Mouse (Mus musculus): ENCODE measurements around the gene Mob3b. TPM values are rescaled to one million over a fixed set of nuclear protein-coding genes. Genes with fewer than 3 reads are reported as not detected.
A peak's percentile ranks its signal among the peaks of the same experiment; 100 is the strongest.

Mob3b gene
- polyA plus RNA-seq, 1 experiment from 2014 or later = 9.3 TPM

DNA sequence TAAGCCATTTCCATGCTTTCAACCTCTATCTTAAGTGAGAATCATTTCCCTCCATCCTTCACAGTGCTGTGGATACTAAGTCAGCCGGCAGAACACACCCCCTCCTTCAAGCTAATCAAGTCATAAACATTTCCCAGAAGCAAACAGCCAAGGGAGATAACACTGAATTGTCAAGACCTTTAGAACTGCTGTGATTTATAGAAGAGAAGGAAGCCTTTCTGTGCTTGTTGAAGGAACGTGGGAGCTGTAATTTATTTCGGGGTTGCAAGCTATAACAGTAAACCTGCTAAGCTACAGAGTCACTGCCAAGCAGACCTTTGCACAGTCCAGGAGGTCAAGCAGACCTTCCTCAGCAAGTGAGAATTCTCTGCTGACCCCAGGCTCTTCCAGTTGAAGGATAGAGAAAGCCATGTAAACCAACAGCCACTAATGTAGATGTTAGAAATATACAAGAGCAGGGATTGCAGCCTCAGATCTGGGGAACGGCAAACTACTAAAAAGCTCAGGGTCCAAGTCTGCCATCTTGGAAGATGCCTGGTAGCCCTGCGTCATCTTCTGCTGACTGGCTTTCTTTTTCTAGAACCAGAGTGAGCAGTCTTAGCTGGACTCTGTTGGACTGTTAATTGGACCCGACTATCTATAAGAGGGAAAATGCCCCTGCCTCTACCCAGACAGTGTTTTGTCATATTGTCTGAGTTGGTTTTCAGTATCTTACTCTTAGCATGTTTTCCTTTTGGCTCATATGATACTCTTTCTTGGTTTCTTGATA lies 104.9 kb downstream of the Mob3b start:
- Histone ChIP-seq H3K27ac (ENCODE audit: low read depth, low read length) (no peak overlapping the region), H3K9me3 (ENCODE audit: control insufficient read depth, low read length) (no peaks in the 10 kb centered on the region), H3K4me3 (ENCODE audit: low read depth, low read length) (no peak overlapping the region), H3K9ac (ENCODE audit: low read length) (no peak overlapping the region), H3K4me1 (ENCODE audit: control insufficient read depth, insufficient read depth, low read length) (0 out of 2 replicates have a peak, but pooled peaks cover 4% of the 10 kb centered on the region), H3K4me2 (ENCODE audit: low read depth) (no peak overlapping the region), H3K36me3 (ENCODE audit: control insufficient read depth, insufficient read depth, low read length) (no peaks in the 10 kb centered on the region), H3K27me3 (ENCODE audit: control insufficient read depth, insufficient read depth, low read length) (no peaks in the 10 kb centered on the region)
- DNase-seq (ENCODE audit: low spot score) (no peak), ATAC-seq (ENCODE audit: insufficient read depth, low FRiP score, low TSS enrichment) (no peak)
- 46% methylated on average over 6 of the region's 6 CpGs for WGBS

DNA sequence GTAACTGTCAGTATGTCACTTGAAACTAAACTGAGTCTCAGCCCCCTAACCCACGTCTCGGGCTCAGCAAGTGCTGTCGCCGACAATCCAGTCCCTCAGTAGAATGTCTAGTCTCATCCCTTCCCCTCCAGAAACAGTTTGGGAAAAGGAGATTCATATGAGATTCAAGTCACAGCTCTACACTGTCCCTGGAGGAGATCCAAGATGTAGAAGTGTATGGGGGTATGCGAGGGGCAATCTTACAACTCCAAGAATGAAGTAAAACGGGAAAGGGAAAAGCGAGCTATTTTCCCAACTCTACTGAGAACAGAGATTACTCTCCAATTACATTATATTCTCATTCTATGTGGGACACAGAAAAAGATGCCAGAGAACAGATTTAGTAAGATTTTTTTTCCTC lies 106.1 kb downstream of the Mob3b start:
- no peaks in the 10 kb centered on the region for H3K36me3 ChIP-seq (ENCODE audit: control insufficient read depth, insufficient read depth, low read length)
- ATAC-seq (ENCODE audit: insufficient read depth, low FRiP score, low TSS enrichment) (no peak), DNase-seq (ENCODE audit: low spot score) (no peak)
- H3K9ac ChIP-seq (ENCODE audit: low read length) = no peak overlapping the region
- H3K9me3 ChIP-seq (ENCODE audit: control insufficient read depth, low read length) = no peaks in the 10 kb centered on the region
- no peak overlapping the region for H3K4me3 ChIP-seq (ENCODE audit: low read depth, low read length)
- no peaks in the 10 kb centered on the region for H3K27me3 ChIP-seq (ENCODE audit: control insufficient read depth, insufficient read depth, low read length)
- H3K4me2 ChIP-seq (ENCODE audit: low read depth) = no peak overlapping the region
- WGBS = 83% methylated on average over 7 of the region's 7 CpGs
- H3K27ac ChIP-seq (ENCODE audit: low read depth, low read length) = no peak overlapping the region
- H3K4me1 ChIP-seq (ENCODE audit: control insufficient read depth, insufficient read depth, low read length) = 0 out of 2 replicates have a peak, but pooled peaks cover 4% of the 10 kb centered on the region

DNA sequence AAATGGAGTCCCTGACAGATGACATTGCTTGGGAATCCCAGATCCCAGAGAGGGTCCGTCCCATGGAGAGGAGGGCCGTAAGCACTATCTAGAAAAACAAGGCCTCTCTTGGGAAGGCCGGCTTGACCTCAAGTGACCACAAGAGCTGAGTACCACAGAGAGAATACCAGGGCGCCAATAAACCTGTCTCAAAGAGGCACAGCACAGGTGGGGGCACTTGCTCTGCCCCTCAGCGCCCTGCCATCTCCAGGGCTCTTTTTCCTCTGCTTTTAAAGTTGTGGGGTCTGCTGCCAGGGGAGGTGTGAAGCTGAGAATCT lies 107.6 kb downstream of the Mob3b start:
- Histone ChIP-seq H3K9me3 (ENCODE audit: control insufficient read depth, low read length) (no peaks in the 10 kb centered on the region), H3K36me3 (ENCODE audit: control insufficient read depth, insufficient read depth, low read length) (no peaks in the 10 kb centered on the region), H3K9ac (ENCODE audit: low read length) (no peak overlapping the region), H3K4me1 (ENCODE audit: control insufficient read depth, insufficient read depth, low read length) (0 out of 2 replicates have a peak, but pooled peaks cover 4% of the 10 kb centered on the region), H3K4me3 (ENCODE audit: low read depth, low read length) (no peak overlapping the region), H3K4me2 (ENCODE audit: low read depth) (no peak overlapping the region), H3K27me3 (ENCODE audit: control insufficient read depth, insufficient read depth, low read length) (no peaks in the 10 kb centered on the region), H3K27ac (ENCODE audit: low read depth, low read length) (no peak overlapping the region)
- ATAC-seq (ENCODE audit: insufficient read depth, low FRiP score, low TSS enrichment) (no peak), DNase-seq (ENCODE audit: low spot score) (no peak)
- 19% methylated on average over 5 of the region's 5 CpGs for WGBS

DNA sequence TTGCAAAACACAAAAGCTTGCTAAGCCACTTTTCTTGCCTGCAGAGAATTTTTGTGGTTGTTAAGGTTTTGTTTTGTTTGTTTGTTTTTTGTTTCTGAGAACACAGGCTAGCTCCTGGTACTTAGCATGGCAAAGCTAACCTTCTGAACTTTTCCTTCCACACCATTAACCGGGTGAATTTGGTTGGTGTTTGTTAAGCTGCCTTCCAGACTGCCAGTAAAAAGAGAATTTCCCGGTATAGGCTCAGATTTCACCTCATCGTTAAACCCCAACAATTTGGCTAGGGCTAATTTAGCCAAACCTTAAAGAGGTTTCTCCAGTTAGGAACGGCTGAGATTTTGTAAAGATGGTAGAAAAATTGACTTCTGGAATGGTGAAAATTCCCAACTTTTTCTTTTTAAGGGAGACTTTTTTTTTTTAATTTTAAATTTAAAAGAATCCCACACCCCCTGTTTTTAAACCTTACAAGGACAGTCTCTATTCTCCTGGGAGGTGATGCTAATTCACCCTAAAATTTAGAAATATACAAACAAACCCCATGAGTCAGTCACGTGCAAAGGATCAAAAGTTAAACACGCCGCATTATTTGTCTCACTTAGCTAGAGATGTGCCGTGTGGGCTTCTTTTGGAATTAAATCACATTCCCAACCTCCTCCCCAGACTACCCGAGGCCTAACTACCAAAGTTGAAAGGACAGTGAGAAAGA lies 108.1 kb downstream of the Mob3b start:
- DNase-seq (ENCODE audit: low spot score) (peak; percentile 11), ATAC-seq (ENCODE audit: insufficient read depth, low FRiP score, low TSS enrichment) (no peak)
- WGBS = 20% methylated on average over 9 of the region's 9 CpGs
- Histone ChIP-seq H3K27ac (ENCODE audit: low read depth, low read length) (no peak overlapping the region), H3K4me2 (ENCODE audit: low read depth) (no peak overlapping the region), H3K9ac (ENCODE audit: low read length) (no peak overlapping the region), H3K27me3 (ENCODE audit: control insufficient read depth, insufficient read depth, low read length) (no peaks in the 10 kb centered on the region), H3K4me1 (ENCODE audit: control insufficient read depth, insufficient read depth, low read length) (0 out of 2 replicates have a peak, but pooled peaks cover 4% of the 10 kb centered on the region), H3K9me3 (ENCODE audit: control insufficient read depth, low read length) (no peaks in the 10 kb centered on the region), H3K4me3 (ENCODE audit: low read depth, low read length) (no peak overlapping the region), H3K36me3 (ENCODE audit: control insufficient read depth, insufficient read depth, low read length) (no peaks in the 10 kb centered on the region)

DNA sequence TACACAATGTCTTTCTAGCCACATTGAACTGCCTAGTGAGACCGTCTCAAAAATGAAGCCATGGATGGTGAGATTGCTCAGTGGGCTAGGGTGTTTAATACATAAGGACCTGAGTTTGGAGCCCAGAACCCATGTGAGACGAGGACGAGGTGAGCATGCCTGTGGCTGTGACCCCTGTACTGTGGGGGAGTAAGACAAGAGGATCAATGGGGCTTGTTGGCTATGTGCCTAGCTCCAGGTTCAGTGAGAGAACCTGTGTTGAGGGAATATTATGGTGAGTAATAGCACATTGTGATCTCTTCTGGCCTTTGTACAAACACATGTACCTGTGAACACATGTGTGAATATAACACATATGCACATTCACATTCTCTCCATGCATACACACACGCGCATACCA lies 116.4 kb downstream of the Mob3b start:
- Histone ChIP-seq H3K36me3 (ENCODE audit: control insufficient read depth, insufficient read depth, low read length) (no peaks in the 10 kb centered on the region), H3K9me3 (ENCODE audit: control insufficient read depth, low read length) (no peaks in the 10 kb centered on the region), H3K4me3 (ENCODE audit: low read depth, low read length) (no peak overlapping the region), H3K27me3 (ENCODE audit: control insufficient read depth, insufficient read depth, low read length) (no peaks in the 10 kb centered on the region), H3K9ac (ENCODE audit: low read length) (no peak overlapping the region), H3K27ac (ENCODE audit: low read depth, low read length) (no peak overlapping the region), H3K4me2 (ENCODE audit: low read depth) (no peak overlapping the region), H3K4me1 (ENCODE audit: control insufficient read depth, insufficient read depth, low read length) (no peaks in the 10 kb centered on the region)
- 88% methylated on average over 5 of the region's 5 CpGs for WGBS
- DNase-seq (ENCODE audit: low spot score) (no peak), ATAC-seq (ENCODE audit: insufficient read depth, low FRiP score, low TSS enrichment) (no peak)

DNA sequence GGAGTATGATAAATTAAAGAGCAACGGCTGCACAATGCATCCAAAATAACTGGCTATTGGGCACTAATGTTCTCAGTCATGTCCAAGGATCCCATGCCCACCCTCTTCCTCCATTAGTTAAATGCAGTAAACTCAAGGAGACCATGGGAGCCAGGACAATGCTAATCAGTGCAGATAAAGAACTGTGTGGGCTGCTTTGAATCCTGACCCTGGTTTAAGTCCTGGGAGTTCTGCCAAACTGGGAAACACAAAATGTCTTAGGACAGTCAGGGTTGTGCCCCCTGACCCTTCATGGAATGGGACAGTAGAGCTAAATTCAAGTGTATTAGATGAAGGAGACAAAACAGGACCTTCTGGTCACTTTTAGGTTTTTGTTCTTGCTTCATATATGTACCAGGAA lies 117.0 kb downstream of the Mob3b start:
- Histone ChIP-seq H3K27ac (ENCODE audit: low read depth, low read length) (no peak overlapping the region), H3K27me3 (ENCODE audit: control insufficient read depth, insufficient read depth, low read length) (no peaks in the 10 kb centered on the region), H3K4me2 (ENCODE audit: low read depth) (no peak overlapping the region), H3K9me3 (ENCODE audit: control insufficient read depth, low read length) (no peaks in the 10 kb centered on the region), H3K4me3 (ENCODE audit: low read depth, low read length) (no peak overlapping the region), H3K36me3 (ENCODE audit: control insufficient read depth, insufficient read depth, low read length) (no peaks in the 10 kb centered on the region), H3K4me1 (ENCODE audit: control insufficient read depth, insufficient read depth, low read length) (no peaks in the 10 kb centered on the region), H3K9ac (ENCODE audit: low read length) (no peak overlapping the region)
- no peak for ATAC-seq (ENCODE audit: insufficient read depth, low FRiP score, low TSS enrichment)
- no peak for DNase-seq (ENCODE audit: low spot score)
- 87% methylated on average over 1 of the region's 1 CpGs for WGBS

DNA sequence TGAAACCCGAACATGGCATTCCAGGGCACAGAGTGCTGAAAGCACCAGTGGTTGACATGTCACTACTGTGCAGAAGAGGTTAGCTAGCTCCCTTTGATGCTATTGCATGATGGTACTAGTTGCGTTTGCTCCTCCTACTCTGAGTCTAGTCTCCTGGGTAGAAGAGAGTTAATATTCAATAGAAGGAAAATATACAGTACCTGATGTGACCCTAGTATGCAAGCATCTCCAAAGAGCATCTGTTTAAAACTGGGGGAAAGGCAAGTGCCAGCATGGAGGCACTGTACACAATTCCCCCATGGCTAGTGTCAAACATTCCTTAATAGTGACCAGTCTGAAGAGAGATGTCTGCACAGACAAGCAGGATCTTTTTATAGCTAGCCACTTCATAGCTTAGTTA lies 119.5 kb downstream of the Mob3b start:
- Histone ChIP-seq H3K27ac (ENCODE audit: low read depth, low read length) (no peak overlapping the region), H3K9me3 (ENCODE audit: control insufficient read depth, low read length) (no peaks in the 10 kb centered on the region), H3K4me3 (ENCODE audit: low read depth, low read length) (no peak overlapping the region), H3K4me2 (ENCODE audit: low read depth) (no peak overlapping the region), H3K9ac (ENCODE audit: low read length) (no peak overlapping the region), H3K4me1 (ENCODE audit: control insufficient read depth, insufficient read depth, low read length) (no peaks in the 10 kb centered on the region), H3K27me3 (ENCODE audit: control insufficient read depth, insufficient read depth, low read length) (no peaks in the 10 kb centered on the region), H3K36me3 (ENCODE audit: control insufficient read depth, insufficient read depth, low read length) (no peaks in the 10 kb centered on the region)
- ATAC-seq (ENCODE audit: insufficient read depth, low FRiP score, low TSS enrichment) (no peak), DNase-seq (ENCODE audit: low spot score) (no peak)
- 84% methylated on average over 2 of the region's 2 CpGs for whole genome bisulfite sequencing

DNA sequence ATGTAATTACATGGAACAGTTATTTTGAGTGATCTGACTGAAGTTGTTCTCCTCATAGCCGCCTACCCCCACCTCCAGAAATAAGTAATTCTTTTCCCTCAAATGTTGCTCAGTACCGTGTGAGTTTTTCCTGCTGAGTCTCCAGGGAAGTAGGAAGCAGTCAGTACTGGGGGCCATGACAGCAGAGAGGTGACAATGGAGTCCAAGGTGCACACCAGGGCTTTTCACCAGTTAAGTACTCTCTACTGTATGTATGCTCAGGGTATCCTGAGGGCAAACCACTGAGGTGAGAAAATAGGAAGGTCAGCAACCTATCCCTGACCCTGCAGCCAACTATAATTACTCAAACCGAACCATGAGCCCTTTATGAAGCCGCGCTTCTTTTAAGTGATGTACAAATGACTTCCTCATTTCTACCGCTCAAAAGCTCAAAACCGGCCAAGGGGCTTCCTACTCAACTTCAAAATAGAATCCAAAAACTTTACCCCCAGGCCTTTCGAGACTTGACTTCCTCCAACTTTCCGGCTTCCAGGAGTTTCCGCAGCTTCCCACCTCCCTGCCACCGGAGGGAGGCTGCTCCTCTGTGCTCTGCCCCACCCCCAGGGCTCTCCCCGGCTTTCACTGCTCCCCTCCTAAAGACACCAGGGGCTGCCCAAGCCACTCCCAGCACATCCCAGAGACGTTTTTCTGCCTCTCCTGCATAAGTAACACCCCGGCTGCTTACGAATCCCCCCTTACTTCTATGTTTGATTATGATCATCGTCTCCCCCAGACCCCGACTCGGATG lies 122.6 kb downstream of the Mob3b start:
- Histone ChIP-seq H3K4me3 (ENCODE audit: low read depth, low read length) (no peak overlapping the region), H3K9ac (ENCODE audit: low read length) (no peak overlapping the region), H3K4me2 (ENCODE audit: low read depth) (peak overlapping the region; percentile 8; the same call in 1 of the 2 replicates), H3K9me3 (ENCODE audit: control insufficient read depth, low read length) (no peaks in the 10 kb centered on the region), H3K27me3 (ENCODE audit: control insufficient read depth, insufficient read depth, low read length) (no peaks in the 10 kb centered on the region), H3K27ac (ENCODE audit: low read depth, low read length) (no peak overlapping the region), H3K36me3 (ENCODE audit: control insufficient read depth, insufficient read depth, low read length) (no peaks in the 10 kb centered on the region), H3K4me1 (ENCODE audit: control insufficient read depth, insufficient read depth, low read length) (no peaks in the 10 kb centered on the region)
- no peak for ATAC-seq (ENCODE audit: insufficient read depth, low FRiP score, low TSS enrichment)
- WGBS = 51% methylated on average over 18 of the region's 18 CpGs
- no peak for DNase-seq (ENCODE audit: low spot score)

Data from neural tube, embryonic 11.5 days (tissue).